Mouse (Mus musculus) forebrain, embryonic 14.5 days (tissue): ENCODE measurements around the gene Ispd. TPM values are rescaled to one million over a fixed set of nuclear protein-coding genes. Genes with fewer than 3 reads are reported as not detected.

Source experiments
- ATAC-seq: fragments of 200-750 bp; cut with Nextera tagmentation; 2 replicates; pipeline ENCODE4 v1.8.0; 2017; ENCODE audit warnings: mild to moderate bottlenecking, moderate library complexity
- DNase-seq: peaks from one replicate; pipeline ENCODE4 v3.0.0-alpha.2; 2015; ENCODE audit warnings: low spot score
- H3K27ac ChIP-seq: fragments of 300-500 bp; sonication (generic); 2 replicates; pipeline ENCODE4 v1.5.1; 2014; ENCODE audit warnings: low read depth, mild to moderate bottlenecking, control low read depth, low read length, moderate library complexity
- H3K27me3 ChIP-seq: fragments of 300-500 bp; sonication (generic); replicated peaks from 2 replicates; pipeline ENCODE4 v1.6.1; 2014; ENCODE audit warnings: low read length, control low read depth, mixed read lengths; ENCODE audit not compliant: control insufficient read depth, insufficient read depth
- H3K36me3 ChIP-seq: fragments of 300-500 bp; sonication (generic); 2 replicates; pipeline ENCODE4 v1.6.1; 2014; ENCODE audit warnings: low read length, control low read depth; ENCODE audit not compliant: control insufficient read depth, insufficient read depth
- H3K4me1 ChIP-seq: fragments of 300-500 bp; sonication (generic); 2 replicates; pipeline ENCODE4 v1.6.1; 2014; ENCODE audit warnings: antibody characterized with exemption, low read length, control low read depth; ENCODE audit not compliant: control insufficient read depth, insufficient read depth
- H3K4me2 ChIP-seq: fragments of 300-500 bp; sonication (generic); 2 replicates; pipeline ENCODE4 v1.6.1; 2014; ENCODE audit warnings: mild to moderate bottlenecking, control low read depth, low read length
- H3K4me3 ChIP-seq: fragments of 300-500 bp; sonication (generic); 2 replicates; pipeline ENCODE4 v1.5.1; 2014; ENCODE audit warnings: low read depth, low read length, control low read depth
- H3K9ac ChIP-seq: fragments of 300-500 bp; sonication (generic); 2 replicates; pipeline ENCODE4 v1.6.1; 2014; ENCODE audit warnings: mild to moderate bottlenecking, low read length, control low read depth, moderate library complexity
- H3K9me3 ChIP-seq: fragments of 300-500 bp; sonication (generic); replicated peaks from 2 replicates; pipeline ENCODE4 v1.6.1; 2016; ENCODE audit warnings: low read length, control low read depth, mixed read lengths; ENCODE audit not compliant: control insufficient read depth
- WGBS: fragments of 180-500 bp; shearing (Covaris S2); extraction: QIAGEN DNeasy Blood & Tissue Kit; methylation state at CpG from one replicate; pipeline ENCODE4 v1.1.7; 2014; 5-methylcytosine and 5-hydroxymethylcytosine counted together
- polyA plus RNA-seq: library from polyadenylated mRNA; unstranded; fragments of >200 nt; fragmentation: Nextera tagmentation; extraction: Ambion mirVana; gene quantifications from 2 replicates; pipeline ENCODE4 v1.2.1, GENCODE M21; 2014

Ispd gene
- polyA plus RNA-seq, 1 experiment from 2014 or later = 7.2 TPM

- 87% methylated on average over 5 of the region's 5 CpGs for WGBS
- Histone ChIP-seq H3K4me3 (no peak overlapping the region), H3K9me3 (no peaks in the 10 kb centered on the region), H3K4me2 (no peak overlapping the region), H3K27ac (no peak overlapping the region), H3K36me3 (no peaks in the 10 kb centered on the region), H3K9ac (no peak overlapping the region), H3K27me3 (no peaks in the 10 kb centered on the region), H3K4me1 (no peaks in the 10 kb centered on the region)
- ATAC-seq (no peak), DNase-seq (no peak)
Measured at GRCm38 (mm10) chr12:36436956-36437355, 55.7 kb downstream of the Ispd start.

GRCm38 (mm10) chr12:36439396-36439795, 58.1 kb downstream of the Ispd start:
- DNase-seq = no peak
- 93% methylated on average over 8 of the region's 8 CpGs for WGBS

DNA sequence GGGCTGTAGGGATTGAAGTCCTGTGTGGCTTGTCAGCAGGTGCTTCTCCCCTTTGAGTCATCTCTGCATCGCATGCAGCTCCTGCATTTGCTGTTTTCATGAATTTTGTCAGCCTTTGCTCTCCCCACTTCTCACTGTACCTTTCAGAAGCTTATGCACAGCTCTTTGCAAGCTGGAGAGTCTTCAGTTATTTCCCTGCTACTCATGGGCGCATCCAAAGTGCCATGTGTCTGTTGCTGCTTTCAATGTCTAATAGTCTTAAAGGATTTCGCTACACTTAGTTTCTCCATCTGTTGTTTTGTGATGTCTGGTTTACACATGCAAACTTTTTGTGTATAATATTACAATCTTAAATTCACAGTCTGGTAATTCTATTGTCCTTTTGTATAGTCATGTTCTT, 74.8 kb downstream of the Ispd start:
- ATAC-seq (no peak), DNase-seq (no peak)
- H3K4me2 ChIP-seq = no peak overlapping the region
- H3K4me3 ChIP-seq = no peak overlapping the region
- 91% methylated on average over 3 of the region's 3 CpGs for WGBS
- H3K4me1 ChIP-seq = no peaks in the 10 kb centered on the region
- no peaks in the 10 kb centered on the region for H3K9me3 ChIP-seq
- no peak overlapping the region for H3K27ac ChIP-seq
- no peaks in the 10 kb centered on the region for H3K36me3 ChIP-seq
- H3K9ac ChIP-seq = no peak overlapping the region
- H3K27me3 ChIP-seq = no peaks in the 10 kb centered on the region

More at GRCm38 (mm10) chr12:36439396-36439795, 58.1 kb downstream of the Ispd start:
- H3K9ac ChIP-seq = no peak overlapping the region
- no peak for ATAC-seq
- H3K36me3 ChIP-seq = no peaks in the 10 kb centered on the region
- no peaks in the 10 kb centered on the region for H3K4me1 ChIP-seq
- H3K4me2 ChIP-seq = no peak overlapping the region
- H3K27ac ChIP-seq = no peak overlapping the region
- no peaks in the 10 kb centered on the region for H3K27me3 ChIP-seq
- no peaks in the 10 kb centered on the region for H3K9me3 ChIP-seq
- H3K4me3 ChIP-seq = no peak overlapping the region

GRCm38 (mm10) chr12:36457726-36458125, 76.5 kb downstream of the Ispd start:
- DNase-seq (no peak), ATAC-seq (no peak)
- no peak overlapping the region for H3K4me2 ChIP-seq
- H3K27ac ChIP-seq = no peak overlapping the region
- 80% methylated on average over 2 of the region's 2 CpGs for WGBS
- no peaks in the 10 kb centered on the region for H3K27me3 ChIP-seq
- no peak overlapping the region for H3K9ac ChIP-seq
- H3K4me1 ChIP-seq = no peaks in the 10 kb centered on the region
- H3K9me3 ChIP-seq = no peaks in the 10 kb centered on the region
- H3K4me3 ChIP-seq = no peak overlapping the region
- no peaks in the 10 kb centered on the region for H3K36me3 ChIP-seq

- Histone ChIP-seq H3K36me3 (no peaks in the 10 kb centered on the region), H3K9ac (no peak overlapping the region), H3K4me3 (no peak overlapping the region), H3K4me1 (no peaks in the 10 kb centered on the region), H3K27me3 (no peaks in the 10 kb centered on the region), H3K27ac (no peak overlapping the region), H3K4me2 (no peak overlapping the region), H3K9me3 (no peaks in the 10 kb centered on the region)
- DNase-seq (no peak), ATAC-seq (no peak)
- WGBS = 96% methylated on average over 6 of the region's 6 CpGs
Measured at GRCm38 (mm10) chr12:36468325-36469044, 87.2 kb downstream of the Ispd start.

DNA sequence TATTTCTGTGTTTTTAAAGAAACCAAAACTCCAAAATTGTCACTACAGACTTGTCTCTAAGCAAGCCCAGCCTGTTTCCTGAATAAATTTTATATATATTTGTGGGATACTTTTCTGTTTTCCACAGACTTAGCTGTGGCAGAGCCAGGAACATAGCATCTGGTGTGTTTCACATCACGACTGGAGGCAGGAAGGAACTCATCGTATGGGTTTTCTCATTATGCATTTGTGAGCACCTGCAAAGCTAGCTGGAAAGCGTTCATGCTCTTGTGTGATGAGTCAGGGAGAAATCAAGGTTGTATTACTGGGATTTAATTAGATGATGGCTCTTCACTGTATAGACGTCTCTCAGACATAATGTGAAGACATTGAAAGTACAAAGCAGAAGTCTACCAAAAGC, 90.2 kb downstream of the Ispd start:
- ATAC-seq (no peak), DNase-seq (no peak)
- no peaks in the 10 kb centered on the region for H3K9me3 ChIP-seq
- no peaks in the 10 kb centered on the region for H3K27me3 ChIP-seq
- H3K27ac ChIP-seq = no peak overlapping the region
- H3K4me2 ChIP-seq = no peak overlapping the region
- no peaks in the 10 kb centered on the region for H3K4me1 ChIP-seq
- H3K36me3 ChIP-seq = no peaks in the 10 kb centered on the region
- WGBS = 82% methylated on average over 4 of the region's 4 CpGs
- H3K9ac ChIP-seq = no peak overlapping the region
- no peak overlapping the region for H3K4me3 ChIP-seq

GRCm38 (mm10) chr12:36474171-36474570, 92.9 kb downstream of the Ispd start:
- no peak for DNase-seq
- no peak for ATAC-seq
- no peak overlapping the region for H3K4me2 ChIP-seq
- H3K27ac ChIP-seq = no peak overlapping the region
- H3K4me1 ChIP-seq = no peaks in the 10 kb centered on the region
- 81% methylated on average over 3 of the region's 3 CpGs for WGBS
- no peaks in the 10 kb centered on the region for H3K27me3 ChIP-seq
- H3K4me3 ChIP-seq = no peak overlapping the region
- H3K9ac ChIP-seq = no peak overlapping the region
- H3K36me3 ChIP-seq = no peaks in the 10 kb centered on the region
- no peaks in the 10 kb centered on the region for H3K9me3 ChIP-seq

DNA sequence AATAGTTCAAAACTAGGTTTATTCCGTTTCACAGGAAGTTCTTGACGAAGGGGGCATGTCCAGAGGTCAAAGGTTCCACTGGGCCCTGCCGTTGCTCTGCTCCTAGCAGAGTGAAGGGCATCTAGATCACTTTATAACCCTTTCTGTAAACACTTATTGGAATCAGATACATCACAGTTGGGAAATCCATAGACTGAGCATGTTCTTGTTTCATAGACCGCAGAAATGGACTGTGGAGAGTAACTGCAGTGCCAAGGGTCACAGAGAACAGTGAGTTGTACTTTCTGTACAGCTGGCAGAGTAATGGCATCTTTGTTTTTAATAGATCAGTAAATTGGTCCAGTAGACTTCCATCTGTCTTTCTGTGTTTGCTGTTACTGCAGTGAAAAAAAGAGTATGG, 94.0 kb downstream of the Ispd start:
- no peaks in the 10 kb centered on the region for H3K9me3 ChIP-seq
- DNase-seq (no peak), ATAC-seq (no peak)
- no peaks in the 10 kb centered on the region for H3K36me3 ChIP-seq
- H3K27ac ChIP-seq = no peak overlapping the region
- no peak overlapping the region for H3K4me2 ChIP-seq
- WGBS = 95% methylated on average over 4 of the region's 4 CpGs
- no peak overlapping the region for H3K4me3 ChIP-seq
- no peak overlapping the region for H3K9ac ChIP-seq
- H3K27me3 ChIP-seq = no peaks in the 10 kb centered on the region
- no peaks in the 10 kb centered on the region for H3K4me1 ChIP-seq

DNA sequence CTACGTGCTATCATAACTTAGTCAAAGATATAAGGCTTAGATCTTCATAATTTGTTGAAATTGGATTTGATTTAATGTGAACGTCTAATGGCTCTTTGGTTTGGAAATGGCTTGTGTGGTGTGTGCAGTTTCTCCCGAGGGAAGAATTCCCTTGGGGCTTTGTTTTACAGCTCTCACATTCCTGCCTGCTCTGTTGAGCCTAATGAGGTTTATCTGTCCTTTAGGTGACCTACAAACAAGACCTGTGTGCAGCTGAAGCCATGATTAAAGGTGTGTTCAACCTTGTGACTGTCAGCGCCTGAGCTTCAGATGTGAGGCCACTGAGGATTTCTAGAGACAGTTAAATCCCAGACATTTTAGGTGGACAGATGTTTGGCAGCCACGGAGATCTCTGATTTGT, 95.2 kb downstream of the Ispd start:
- Histone ChIP-seq H3K4me2 (no peak overlapping the region), H3K27ac (no peak overlapping the region), H3K27me3 (no peaks in the 10 kb centered on the region), H3K9ac (no peak overlapping the region), H3K9me3 (no peaks in the 10 kb centered on the region), H3K4me1 (no peaks in the 10 kb centered on the region), H3K4me3 (no peak overlapping the region), H3K36me3 (no peaks in the 10 kb centered on the region)
- 76% methylated on average over 5 of the region's 5 CpGs for WGBS
- no peak for ATAC-seq
- no peak for DNase-seq
